Mouse (Mus musculus) liver, postnatal 0 days (tissue): ENCODE data around the gene Chst11. TPM values are rescaled to one million over a fixed set of nuclear protein-coding genes. Genes with fewer than 3 reads are reported as not detected.
A peak's percentile ranks its signal among the peaks of the same experiment; 100 is the strongest.

ENCODE experiments used
- ATAC-seq: fragments of 200-750 bp; cut with Nextera tagmentation; 2 replicates; pipeline ENCODE4 v1.8.0; 2017; ENCODE audit warnings: mild to moderate bottlenecking, moderate library complexity
- DNase-seq: peaks from one replicate; pipeline ENCODE4 v3.0.0-alpha.2; 2016
- H3K27ac ChIP-seq: fragments of 300-500 bp; sonication (generic); 2 replicates; pipeline ENCODE4 v1.5.1; 2014; ENCODE audit warnings: antibody characterized with exemption, moderate library complexity, mild to moderate bottlenecking, low read depth
- H3K27me3 ChIP-seq: fragments of 300-500 bp; sonication (generic); 2 replicates; pipeline ENCODE4 v1.6.1; 2014; ENCODE audit warnings: low read length, control low read depth, mixed read lengths; ENCODE audit not compliant: insufficient read depth
- H3K36me3 ChIP-seq: fragments of 300-500 bp; sonication (generic); replicated peaks from 2 replicates; pipeline ENCODE4 v1.6.1; 2014; ENCODE audit warnings: mild to moderate bottlenecking, control low read depth, low read length, moderate library complexity, mixed read lengths; ENCODE audit not compliant: insufficient read depth
- H3K4me1 ChIP-seq: fragments of 300-500 bp; sonication (generic); 2 replicates; pipeline ENCODE4 v1.6.1; 2014; ENCODE audit warnings: antibody characterized with exemption, mild to moderate bottlenecking, control low read depth; ENCODE audit not compliant: insufficient read depth
- H3K4me2 ChIP-seq: fragments of 300-500 bp; sonication (generic); 2 replicates; pipeline ENCODE4 v1.6.1; 2014; ENCODE audit warnings: low read depth, mild to moderate bottlenecking, low read length, moderate library complexity, mixed read lengths
- H3K4me3 ChIP-seq: fragments of 300-500 bp; sonication (generic); 2 replicates; pipeline ENCODE4 v1.5.1; 2014; ENCODE audit warnings: low read depth, low read length
- H3K9ac ChIP-seq: fragments of 300-500 bp; sonication (generic); replicated peaks from 2 replicates; pipeline ENCODE4 v1.6.1; 2014; ENCODE audit warnings: mild to moderate bottlenecking, moderate library complexity
- H3K9me3 ChIP-seq: fragments of 300-500 bp; sonication (generic); 2 replicates; pipeline ENCODE4 v1.6.1; 2016; ENCODE audit warnings: mild to moderate bottlenecking, control low read depth, low read length, mixed read lengths
- CTCF ChIP-seq: sonication (generic); IDR thresholded peaks from 2 replicates; pipeline ENCODE4 v1.5.1; 2016; ENCODE audit warnings: antibody characterized with exemption, low read depth
- EP300 ChIP-seq: IDR thresholded peaks from 2 replicates; pipeline ENCODE4 v1.6.1; 2016; ENCODE audit warnings: antibody characterized with exemption, low read depth, mild to moderate bottlenecking
- WGBS: fragments of 180-500 bp; shearing (Covaris S2); extraction: QIAGEN DNeasy Blood & Tissue Kit; methylation state at CpG from one replicate; pipeline ENCODE4 v1.1.7; 2014; ENCODE audit not compliant: insufficient replicate concordance; 5-methylcytosine and 5-hydroxymethylcytosine counted together
- polyA plus RNA-seq: library from polyadenylated mRNA; unstranded; fragments of >200 nt; fragmentation: Nextera tagmentation; extraction: Ambion mirVana; gene quantifications from 2 replicates; pipeline ENCODE4 v1.2.1, GENCODE M21; 2015

The Chst11 gene
- polyA plus RNA-seq, 1 experiment from 2014 or later = 0.40 TPM

- Histone ChIP-seq H3K27ac (peak overlapping the region; percentile 49), H3K4me3 (no peak overlapping the region), H3K9ac (no peak overlapping the region), H3K4me1 (peaks cover 6% of the 10 kb centered on the region), H3K9me3 (no peaks in the 10 kb centered on the region), H3K27me3 (no peaks in the 10 kb centered on the region), H3K36me3 (no peaks in the 10 kb centered on the region), H3K4me2 (peak overlapping the region; percentile 31; the same call in 1 of the 2 replicates)
- ATAC-seq (peak; percentile 26; the same call in 1 of the 2 replicates), DNase-seq (peak; percentile 32)
- WGBS = 33% methylated on average over 7 of the region's 7 CpGs
- TF ChIP-seq CTCF = no peak
- no peak for TF ChIP-seq EP300
Measured at GRCm38 (mm10) chr10:83184480-83185069, 199.3 kb downstream of the Chst11 start.

GRCm38 (mm10) chr10:83185121-83185520, 199.8 kb downstream of the Chst11 start:
- 83% methylated on average over 6 of the region's 6 CpGs for WGBS
- H3K36me3 ChIP-seq = no peaks in the 10 kb centered on the region
- ATAC-seq (no peak), DNase-seq (no peak)
- H3K4me3 ChIP-seq = no peak overlapping the region
- H3K4me2 ChIP-seq = no peak overlapping the region
- H3K27ac ChIP-seq = no peak overlapping the region
- peaks cover 6% of the 10 kb centered on the region for H3K4me1 ChIP-seq
- no peaks in the 10 kb centered on the region for H3K27me3 ChIP-seq
- H3K9ac ChIP-seq = no peak overlapping the region
- H3K9me3 ChIP-seq = no peaks in the 10 kb centered on the region
- TF ChIP-seq CTCF = no peak
- no peak for TF ChIP-seq EP300

GRCm38 (mm10) chr10:83186167-83186566, 200.9 kb downstream of the Chst11 start:
- TF ChIP-seq EP300 (no peak), CTCF (no peak)
- Histone ChIP-seq H3K27me3 (no peaks in the 10 kb centered on the region), H3K4me2 (no peak overlapping the region), H3K4me3 (no peak overlapping the region), H3K36me3 (no peaks in the 10 kb centered on the region), H3K27ac (no peak overlapping the region), H3K9me3 (no peaks in the 10 kb centered on the region), H3K9ac (no peak overlapping the region), H3K4me1 (peaks cover 6% of the 10 kb centered on the region)
- 71% methylated on average over 8 of the region's 8 CpGs for WGBS
- no peak for ATAC-seq
- DNase-seq = no peak

GRCm38 (mm10) chr10:83186984-83187383, 201.7 kb downstream of the Chst11 start:
- no peaks in the 10 kb centered on the region for H3K36me3 ChIP-seq
- TF ChIP-seq CTCF = no peak
- TF ChIP-seq EP300 = no peak
- WGBS = 80% methylated on average over 5 of the region's 5 CpGs
- no peak overlapping the region for H3K4me3 ChIP-seq
- no peak overlapping the region for H3K4me2 ChIP-seq
- H3K27me3 ChIP-seq = no peaks in the 10 kb centered on the region
- H3K27ac ChIP-seq = no peak overlapping the region
- H3K4me1 ChIP-seq = peaks cover 6% of the 10 kb centered on the region
- DNase-seq = no peak
- H3K9ac ChIP-seq = no peak overlapping the region
- H3K9me3 ChIP-seq = no peaks in the 10 kb centered on the region
- no peak for ATAC-seq

- no peak overlapping the region for H3K27ac ChIP-seq
- no peaks in the 10 kb centered on the region; the same call in 1 of the 2 replicates for H3K4me1 ChIP-seq
- DNase-seq (no peak), ATAC-seq (no peak)
- no peaks in the 10 kb centered on the region for H3K36me3 ChIP-seq
- H3K4me2 ChIP-seq = no peak overlapping the region
- H3K9me3 ChIP-seq = no peaks in the 10 kb centered on the region
- TF ChIP-seq CTCF = no peak
- TF ChIP-seq EP300 = no peak
- H3K4me3 ChIP-seq = no peak overlapping the region
- no peaks in the 10 kb centered on the region for H3K27me3 ChIP-seq
- no peak overlapping the region for H3K9ac ChIP-seq
- WGBS = 89% methylated on average over 5 of the region's 5 CpGs
Measured at GRCm38 (mm10) chr10:83189071-83189470, 203.8 kb downstream of the Chst11 start.

- H3K4me2 ChIP-seq = no peak overlapping the region
- H3K9ac ChIP-seq = no peak overlapping the region
- no peaks in the 10 kb centered on the region for H3K4me1 ChIP-seq
- H3K9me3 ChIP-seq = no peaks in the 10 kb centered on the region
- no peak overlapping the region for H3K4me3 ChIP-seq
- no peak overlapping the region for H3K27ac ChIP-seq
- no peaks in the 10 kb centered on the region for H3K36me3 ChIP-seq
- WGBS = 92% methylated on average over 17 of the region's 17 CpGs
- no peak for DNase-seq
- H3K27me3 ChIP-seq = no peaks in the 10 kb centered on the region
- TF ChIP-seq EP300 (no peak), CTCF (no peak)
- ATAC-seq = no peak
Measured at GRCm38 (mm10) chr10:83191476-83191875, 206.2 kb downstream of the Chst11 start.

GRCm38 (mm10) chr10:83191982-83192381, 206.7 kb downstream of the Chst11 start:
- H3K4me1 ChIP-seq = no peaks in the 10 kb centered on the region
- H3K4me3 ChIP-seq = no peak overlapping the region
- H3K27ac ChIP-seq = no peak overlapping the region
- H3K9ac ChIP-seq = no peak overlapping the region
- no peaks in the 10 kb centered on the region for H3K27me3 ChIP-seq
- no peaks in the 10 kb centered on the region for H3K9me3 ChIP-seq
- 75% methylated on average over 6 of the region's 6 CpGs for WGBS
- no peak overlapping the region for H3K4me2 ChIP-seq
- ATAC-seq (no peak), DNase-seq (no peak)
- no peaks in the 10 kb centered on the region for H3K36me3 ChIP-seq
- TF ChIP-seq EP300 = no peak
- no peak for TF ChIP-seq CTCF
